Mouse (Mus musculus): ENCODE measurements around the gene 2210017I01Rik. TPM values are rescaled to one million over a fixed set of nuclear protein-coding genes. Genes with fewer than 3 reads are reported as not detected.
A peak's percentile ranks its signal among the peaks of the same experiment; 100 is the strongest.

2210017I01Rik gene
- not detected in 2 replicates for polyA plus RNA-seq (2014; fragmentation: Nextera tagmentation; extraction: Ambion mirVana)

DNA sequence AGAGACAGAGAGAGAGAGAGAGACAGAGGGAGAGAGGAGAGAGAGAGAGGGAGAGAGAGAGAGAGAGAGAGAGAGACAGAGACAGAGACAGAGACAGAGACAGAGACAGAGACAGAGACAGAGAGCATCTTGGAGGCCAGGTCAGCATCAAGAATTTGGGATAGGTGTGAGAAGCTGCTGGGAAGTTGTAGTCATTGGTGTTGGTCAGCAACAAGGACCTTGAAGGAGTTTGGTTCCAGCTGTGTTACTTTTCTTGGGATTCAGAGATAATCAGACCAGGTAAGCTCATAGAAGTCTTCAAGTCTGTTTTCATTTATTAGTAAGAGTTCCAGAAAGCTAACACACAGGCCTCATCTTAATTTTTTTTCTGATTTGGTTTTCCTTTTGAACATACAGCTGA, at the start of gene 2210017I01Rik:
TSS of gene 2210017I01Rik (minus strand) at position 101 of the 400 bp plus-strand sequence.
- Histone ChIP-seq H3K9me3 (ENCODE audit: control insufficient read depth, low read length) (no peaks in the 10 kb centered on the region), H3K27ac (replicated peaks; ENCODE audit: low read depth, low read length) (no peak within 1 kb of the TSS), H3K27me3 (ENCODE audit: control insufficient read depth, insufficient read depth, low read length) (no peaks in the 10 kb centered on the region), H3K36me3 (ENCODE audit: control insufficient read depth, insufficient read depth, low read length) (no peaks in the 10 kb centered on the region), H3K4me1 (ENCODE audit: control insufficient read depth, insufficient read depth, low read length) (no peaks in the 10 kb centered on the region), H3K4me3 (replicated peaks; ENCODE audit: low read depth, low read length) (no peak within 1 kb of the TSS), H3K4me2 (ENCODE audit: low read length) (no peak within 1 kb of the TSS), H3K9ac (replicated peaks; ENCODE audit: low read length) (no peak within 1 kb of the TSS)
- ATAC-seq (ENCODE audit: low FRiP score, low TSS enrichment) (no peak), DNase-seq (no peak)

DNA sequence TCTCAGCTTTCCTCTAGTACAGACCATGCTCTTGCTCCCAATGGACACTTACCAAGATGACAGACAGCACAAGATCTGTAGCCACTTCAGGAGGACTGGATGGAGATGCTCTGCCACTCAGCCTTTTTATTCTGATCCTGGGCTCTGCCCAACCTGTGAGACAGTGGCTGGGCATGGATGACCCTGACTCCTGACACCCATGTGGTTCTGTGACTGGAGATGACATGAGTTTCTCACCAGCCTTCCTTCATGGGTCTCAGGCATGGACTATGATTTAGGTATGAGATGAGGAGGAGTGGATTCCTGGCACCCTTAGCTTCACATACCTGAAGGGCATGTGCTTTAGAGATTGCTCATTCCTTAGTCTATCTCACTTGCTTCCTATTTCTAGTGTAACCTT, 49.5 kb upstream of the 2210017I01Rik start, which contains the start of gene Lce1b:
TSS of gene Lce1b (minus strand) at position 101 of the 400 bp plus-strand sequence.
- Histone ChIP-seq H3K27me3 (ENCODE audit: control insufficient read depth, insufficient read depth, low read length) (no peaks in the 10 kb centered on the region), H3K36me3 (ENCODE audit: control insufficient read depth, insufficient read depth, low read length) (no peaks in the 10 kb centered on the region), H3K4me1 (ENCODE audit: control insufficient read depth, insufficient read depth, low read length) (no peaks in the 10 kb centered on the region), H3K4me3 (replicated peaks; ENCODE audit: low read depth, low read length) (no peak within 1 kb of the TSS), H3K4me2 (ENCODE audit: low read length) (no peak within 1 kb of the TSS), H3K9me3 (ENCODE audit: control insufficient read depth, low read length) (no peaks in the 10 kb centered on the region), H3K27ac (replicated peaks; ENCODE audit: low read depth, low read length) (no peak within 1 kb of the TSS), H3K9ac (replicated peaks; ENCODE audit: low read length) (no peak within 1 kb of the TSS)
- ATAC-seq (ENCODE audit: low FRiP score, low TSS enrichment) (no peak), DNase-seq (no peak)

DNA sequence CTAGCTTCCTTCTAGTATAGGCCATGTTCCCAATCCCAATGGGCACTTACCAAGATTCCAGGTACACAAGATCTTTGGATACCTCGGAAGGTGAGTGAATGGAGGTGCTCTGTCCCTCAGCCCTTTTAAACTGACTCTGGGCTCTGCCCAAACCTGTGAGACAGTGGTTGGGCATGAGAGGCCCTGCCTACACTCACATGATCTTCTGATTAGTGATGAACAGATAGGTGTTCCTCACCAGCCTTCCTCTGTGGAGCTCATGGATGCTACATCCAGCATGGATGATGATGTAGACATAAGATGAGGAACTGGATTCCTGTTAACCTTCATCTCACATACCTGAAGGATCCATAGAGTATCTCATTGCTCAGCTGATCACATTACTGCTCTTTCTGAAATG, 40.9 kb upstream of the 2210017I01Rik start, which contains the start of gene Lce1a1:
TSS of gene Lce1a1 (minus strand) at position 101 of the 400 bp plus-strand sequence.
- Histone ChIP-seq H3K9ac (replicated peaks; ENCODE audit: low read length) (no peak within 1 kb of the TSS), H3K36me3 (ENCODE audit: control insufficient read depth, insufficient read depth, low read length) (no peaks in the 10 kb centered on the region), H3K4me3 (replicated peaks; ENCODE audit: low read depth, low read length) (no peak within 1 kb of the TSS), H3K4me1 (ENCODE audit: control insufficient read depth, insufficient read depth, low read length) (no peaks in the 10 kb centered on the region), H3K27ac (replicated peaks; ENCODE audit: low read depth, low read length) (no peak within 1 kb of the TSS), H3K9me3 (ENCODE audit: control insufficient read depth, low read length) (no peaks in the 10 kb centered on the region), H3K4me2 (ENCODE audit: low read length) (no peak within 1 kb of the TSS), H3K27me3 (ENCODE audit: control insufficient read depth, insufficient read depth, low read length) (no peaks in the 10 kb centered on the region)
- WGBS: 87% methylated on average over 1 of the region's 1 CpGs
- DNase-seq: no peak
- ATAC-seq (ENCODE audit: low FRiP score, low TSS enrichment): no peak

DNA sequence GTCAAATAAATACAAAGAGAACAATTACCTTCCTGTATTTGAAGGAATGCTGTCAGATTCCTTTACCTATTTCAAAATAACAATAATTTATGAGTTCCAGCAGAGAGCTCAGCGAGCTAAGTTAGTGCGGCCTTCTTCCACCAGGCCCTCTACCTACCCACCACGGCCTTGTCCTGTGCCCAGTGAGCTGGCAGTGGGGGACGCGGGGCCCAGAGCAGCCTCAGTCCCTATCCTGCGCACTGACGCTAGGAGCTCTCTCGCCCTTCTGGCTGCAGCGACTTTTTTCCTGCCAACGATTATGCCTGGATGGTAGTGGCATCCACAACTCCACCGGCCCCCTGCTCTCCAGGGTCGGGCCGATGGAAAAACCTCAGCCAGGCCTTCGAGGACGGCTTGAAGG, 32.6 kb upstream of the 2210017I01Rik start:
- Histone ChIP-seq H3K27me3 (ENCODE audit: control insufficient read depth, insufficient read depth, low read length) (no peaks in the 10 kb centered on the region), H3K4me2 (ENCODE audit: low read length) (no peak overlapping the region), H3K4me1 (ENCODE audit: control insufficient read depth, insufficient read depth, low read length) (no peaks in the 10 kb centered on the region), H3K4me3 (replicated peaks; ENCODE audit: low read depth, low read length) (no peak overlapping the region), H3K36me3 (ENCODE audit: control insufficient read depth, insufficient read depth, low read length) (no peaks in the 10 kb centered on the region), H3K9ac (replicated peaks; ENCODE audit: low read length) (no peak overlapping the region), H3K9me3 (ENCODE audit: control insufficient read depth, low read length) (no peaks in the 10 kb centered on the region), H3K27ac (replicated peaks; ENCODE audit: low read depth, low read length) (no peak overlapping the region)
- 93% methylated on average over 15 of the region's 15 CpGs for WGBS
- DNase-seq: no peak
- no peak for ATAC-seq (ENCODE audit: low FRiP score, low TSS enrichment)

- no peaks in the 10 kb centered on the region for H3K36me3 ChIP-seq (ENCODE audit: control insufficient read depth, insufficient read depth, low read length)
- no peak; the same call in 1 of the 2 replicates for ATAC-seq (ENCODE audit: low FRiP score, low TSS enrichment)
- H3K4me1 ChIP-seq (ENCODE audit: control insufficient read depth, insufficient read depth, low read length): no peaks in the 10 kb centered on the region
- H3K27me3 ChIP-seq (ENCODE audit: control insufficient read depth, insufficient read depth, low read length): no peaks in the 10 kb centered on the region
- peak; percentile 3 for DNase-seq
- no peak overlapping the region for H3K9ac ChIP-seq (replicated peaks; ENCODE audit: low read length)
- no peak overlapping the region for H3K4me3 ChIP-seq (replicated peaks; ENCODE audit: low read depth, low read length)
- no peaks in the 10 kb centered on the region for H3K9me3 ChIP-seq (ENCODE audit: control insufficient read depth, low read length)
- H3K4me2 ChIP-seq (ENCODE audit: low read length): no peak overlapping the region
- H3K27ac ChIP-seq (replicated peaks; ENCODE audit: low read depth, low read length): no peak overlapping the region
- WGBS: 76% methylated on average over 3 of the region's 3 CpGs
Observed at GRCm38 (mm10) chr3:92638653-92638991, 31.3 kb upstream of the 2210017I01Rik start.

DNA sequence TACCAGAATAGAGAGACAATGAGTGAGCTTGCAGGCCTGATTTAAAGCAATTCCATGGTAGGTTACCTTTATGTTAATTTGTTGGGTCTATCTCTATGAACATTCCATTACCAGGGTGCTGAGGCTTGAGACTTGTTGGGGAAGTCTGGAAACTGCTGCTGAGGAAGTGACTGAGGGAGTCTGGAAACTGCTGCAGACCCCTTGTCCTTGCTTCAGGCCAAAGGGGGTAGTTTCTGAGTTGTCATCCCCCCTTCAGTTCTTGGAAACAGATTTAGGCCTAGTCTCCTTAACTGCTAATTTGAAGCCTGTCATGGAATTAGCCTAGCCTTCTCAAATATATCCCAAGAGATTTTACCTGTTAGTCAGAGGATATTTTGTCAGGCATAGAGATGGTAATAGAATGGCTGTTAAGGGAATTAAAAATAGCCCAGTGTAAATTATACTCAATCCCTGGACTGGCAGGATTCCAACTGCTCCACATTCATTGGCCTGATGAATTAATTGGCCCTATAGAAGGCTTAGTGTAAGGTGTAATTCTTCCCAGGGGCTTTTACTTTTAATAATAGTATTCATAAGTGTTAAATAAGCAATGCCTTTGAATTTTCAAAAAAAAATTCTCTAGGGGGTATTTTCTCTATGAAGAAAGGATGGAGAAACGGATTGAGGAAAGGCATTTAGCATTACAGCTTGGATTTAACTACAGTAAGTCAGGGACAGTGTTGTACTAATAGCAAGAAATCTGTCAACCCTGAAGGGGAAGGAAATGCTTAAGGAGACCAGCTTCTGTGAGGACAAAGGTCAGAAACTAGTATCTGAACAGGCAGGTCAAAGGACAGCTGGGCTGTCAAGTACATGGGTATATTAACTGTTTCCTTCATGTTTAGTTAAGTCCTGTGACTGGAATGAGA, 30.7 kb upstream of the 2210017I01Rik start:
- H3K27ac ChIP-seq (replicated peaks; ENCODE audit: low read depth, low read length): no peak overlapping the region
- H3K4me2 ChIP-seq (ENCODE audit: low read length): no peak overlapping the region
- no peaks in the 10 kb centered on the region for H3K27me3 ChIP-seq (ENCODE audit: control insufficient read depth, insufficient read depth, low read length)
- DNase-seq (peak; percentile 62), ATAC-seq (ENCODE audit: low FRiP score, low TSS enrichment) (peak; percentile 46; the same call in 1 of the 2 replicates)
- H3K36me3 ChIP-seq (ENCODE audit: control insufficient read depth, insufficient read depth, low read length): no peaks in the 10 kb centered on the region
- no peaks in the 10 kb centered on the region for H3K4me1 ChIP-seq (ENCODE audit: control insufficient read depth, insufficient read depth, low read length)
- H3K9me3 ChIP-seq (ENCODE audit: control insufficient read depth, low read length): no peaks in the 10 kb centered on the region
- no peak overlapping the region for H3K4me3 ChIP-seq (replicated peaks; ENCODE audit: low read depth, low read length)
- WGBS: 29% methylated on average over 1 of the region's 1 CpGs
- no peak overlapping the region for H3K9ac ChIP-seq (replicated peaks; ENCODE audit: low read length)

DNA sequence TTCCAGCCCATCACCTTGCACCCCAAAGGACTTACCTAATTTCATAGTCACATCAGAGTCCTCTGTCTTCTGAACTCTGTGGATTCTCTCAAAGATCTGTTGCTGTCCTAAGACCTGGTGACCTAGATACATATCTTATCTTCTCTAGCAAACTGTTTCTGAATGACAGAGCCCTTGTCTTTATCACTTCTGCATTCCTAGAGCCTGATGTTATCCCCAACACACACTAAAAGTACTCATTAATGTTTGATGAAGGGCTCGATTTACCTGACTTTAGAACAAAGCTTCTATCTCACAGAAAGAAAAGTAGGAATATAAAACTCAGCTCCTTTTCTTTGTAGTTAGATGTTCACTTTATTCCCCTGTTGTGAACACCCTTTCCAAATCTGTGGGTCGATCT, 14.3 kb upstream of the 2210017I01Rik start, which contains the start of gene Lce6a:
TSS of gene Lce6a (minus strand) at position 101 of the 400 bp plus-strand sequence.
- Histone ChIP-seq H3K36me3 (ENCODE audit: control insufficient read depth, insufficient read depth, low read length) (no peaks in the 10 kb centered on the region), H3K4me2 (ENCODE audit: low read length) (no peak within 1 kb of the TSS), H3K4me3 (replicated peaks; ENCODE audit: low read depth, low read length) (no peak within 1 kb of the TSS), H3K27me3 (ENCODE audit: control insufficient read depth, insufficient read depth, low read length) (no peaks in the 10 kb centered on the region), H3K9ac (replicated peaks; ENCODE audit: low read length) (no peak within 1 kb of the TSS), H3K27ac (replicated peaks; ENCODE audit: low read depth, low read length) (no peak within 1 kb of the TSS), H3K9me3 (ENCODE audit: control insufficient read depth, low read length) (no peaks in the 10 kb centered on the region), H3K4me1 (ENCODE audit: control insufficient read depth, insufficient read depth, low read length) (no peaks in the 10 kb centered on the region)
- DNase-seq (no peak), ATAC-seq (ENCODE audit: low FRiP score, low TSS enrichment) (no peak)
- WGBS: 82% methylated on average over 2 of the region's 2 CpGs

GRCm38 (mm10) chr3:92609804-92610203, 2.5 kb upstream of the 2210017I01Rik start:
- WGBS: 71% methylated on average over 1 of the region's 1 CpGs
- no peaks in the 10 kb centered on the region for H3K9me3 ChIP-seq (ENCODE audit: control insufficient read depth, low read length)

DNA sequence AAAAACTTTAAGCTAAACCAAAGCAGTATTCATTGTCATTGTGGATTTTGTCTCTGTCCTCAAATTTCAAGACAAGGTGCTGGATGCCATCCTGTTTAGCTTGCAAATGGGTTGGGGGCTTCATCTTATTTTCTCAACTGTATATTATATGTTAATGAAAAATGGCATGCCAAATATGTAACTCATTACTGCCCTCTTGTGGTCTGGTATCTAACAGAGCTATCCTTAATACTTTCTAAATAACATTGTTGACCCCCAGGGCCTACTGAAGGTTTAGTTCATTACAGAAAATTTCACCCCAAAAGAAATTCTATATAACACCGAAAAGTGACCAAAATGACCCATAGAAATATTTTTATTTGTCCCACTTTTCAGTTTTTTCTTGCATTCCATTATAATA, 5.1 kb downstream of the 2210017I01Rik start:
- WGBS: 58% methylated on average over 1 of the region's 1 CpGs
- DNase-seq (peak; percentile 64), ATAC-seq (ENCODE audit: low FRiP score, low TSS enrichment) (no peak)
- Histone ChIP-seq H3K4me2 (ENCODE audit: low read length) (no peak overlapping the region), H3K27ac (replicated peaks; ENCODE audit: low read depth, low read length) (no peak overlapping the region), H3K27me3 (ENCODE audit: control insufficient read depth, insufficient read depth, low read length) (no peaks in the 10 kb centered on the region), H3K36me3 (ENCODE audit: control insufficient read depth, insufficient read depth, low read length) (no peaks in the 10 kb centered on the region), H3K9ac (replicated peaks; ENCODE audit: low read length) (no peak overlapping the region), H3K9me3 (ENCODE audit: control insufficient read depth, low read length) (peaks cover 3% of the 10 kb centered on the region; the same call in 1 of the 2 replicates), H3K4me1 (ENCODE audit: control insufficient read depth, insufficient read depth, low read length) (no peaks in the 10 kb centered on the region), H3K4me3 (replicated peaks; ENCODE audit: low read depth, low read length) (no peak overlapping the region)

More at GRCm38 (mm10) chr3:92609804-92610203, 2.5 kb upstream of the 2210017I01Rik start:
- no peaks in the 10 kb centered on the region for H3K36me3 ChIP-seq (ENCODE audit: control insufficient read depth, insufficient read depth, low read length)
- no peak for DNase-seq
- H3K4me2 ChIP-seq (ENCODE audit: low read length): no peak overlapping the region
- ATAC-seq (ENCODE audit: low FRiP score, low TSS enrichment): no peak
- no peak overlapping the region for H3K4me3 ChIP-seq (replicated peaks; ENCODE audit: low read depth, low read length)
- H3K9ac ChIP-seq (replicated peaks; ENCODE audit: low read length): no peak overlapping the region
- H3K27me3 ChIP-seq (ENCODE audit: control insufficient read depth, insufficient read depth, low read length): no peaks in the 10 kb centered on the region
- H3K27ac ChIP-seq (replicated peaks; ENCODE audit: low read depth, low read length): no peak overlapping the region
- H3K4me1 ChIP-seq (ENCODE audit: control insufficient read depth, insufficient read depth, low read length): no peaks in the 10 kb centered on the region
